Mouse (Mus musculus) limb, embryonic 15.5 days (tissue): ENCODE results near the gene S100a4. TPM values are rescaled to one million over a fixed set of nuclear protein-coding genes. Genes with fewer than 3 reads are reported as not detected.

Source experiments
- ATAC-seq: fragments of 200-750 bp; cut with Nextera tagmentation; 2 replicates; pipeline ENCODE4 v1.8.0; 2017; ENCODE audit warnings: low read depth, moderate TSS enrichment; ENCODE audit not compliant: insufficient number of reproducible peaks, low FRiP score, low TSS enrichment
- H3K27ac ChIP-seq: fragments of 300-500 bp; sonication (generic); 2 replicates; pipeline ENCODE4 v1.5.1; 2015; ENCODE audit warnings: moderate library complexity, mild to moderate bottlenecking, inconsistent platforms
- H3K27me3 ChIP-seq: fragments of 300-500 bp; sonication (generic); 2 replicates; pipeline ENCODE4 v1.6.1; 2015; ENCODE audit warnings: inconsistent platforms
- H3K36me3 ChIP-seq: fragments of 300-500 bp; sonication (generic); 2 replicates; pipeline ENCODE4 v1.6.1; 2015; ENCODE audit warnings: inconsistent platforms
- H3K4me1 ChIP-seq: fragments of 300-500 bp; sonication (generic); 2 replicates; pipeline ENCODE4 v1.6.1; 2015; ENCODE audit warnings: inconsistent platforms
- H3K4me2 ChIP-seq: fragments of 300-500 bp; sonication (generic); 2 replicates; pipeline ENCODE4 v1.6.1; 2015; ENCODE audit warnings: mild to moderate bottlenecking, inconsistent platforms
- H3K4me3 ChIP-seq: fragments of 300-500 bp; sonication (generic); 2 replicates; pipeline ENCODE4 v1.5.1; 2015; ENCODE audit warnings: mild to moderate bottlenecking, inconsistent platforms
- H3K9ac ChIP-seq: fragments of 300-500 bp; sonication (generic); 2 replicates; pipeline ENCODE4 v1.6.1; 2015; ENCODE audit warnings: inconsistent platforms
- H3K9me3 ChIP-seq: fragments of 300-500 bp; sonication (generic); 2 replicates; pipeline ENCODE4 v1.6.1; 2016; ENCODE audit warnings: inconsistent platforms
- WGBS: fragments of 180-500 bp; shearing (Covaris S2); methylation state at CpG from one replicate; pipeline ENCODE4 v1.1.7; 2015; 5-methylcytosine and 5-hydroxymethylcytosine counted together
- polyA plus RNA-seq: library from polyadenylated mRNA; unstranded; fragments of >200 nt; fragmentation: Nextera tagmentation; extraction: Ambion mirVana; gene quantifications from 2 replicates; pipeline ENCODE4 v1.2.1, GENCODE M21; 2015

S100a4 gene
- polyA plus RNA-seq = 21.0 and 29.6 TPM in 2 replicates

- H3K9me3 ChIP-seq = no peaks in the 10 kb centered on the region
- 22% methylated on average over 3 of the region's 3 CpGs for WGBS
- H3K9ac ChIP-seq = no peak within 1 kb of the TSS
- no peaks in the 10 kb centered on the region for H3K36me3 ChIP-seq
- H3K27me3 ChIP-seq = no peaks in the 10 kb centered on the region
- no peak within 1 kb of the TSS for H3K4me2 ChIP-seq
- H3K4me3 ChIP-seq = no peak within 1 kb of the TSS
- peaks cover 60% of the 10 kb centered on the region for H3K4me1 ChIP-seq
- peak; percentile 54; the same call in 1 of the 2 replicates for ATAC-seq
- peak within 1 kb of the TSS; percentile 91 for H3K27ac ChIP-seq
Measured at GRCm38 (mm10) chr3:90603623-90604022, at the start of gene S100a4. S100a4 (plus strand) TSS chr3:90603771.

- 0 out of 2 replicates have a peak overlapping the region, but pooled peaks have one; percentile 43 for H3K27ac ChIP-seq
- no peak for ATAC-seq
- 51% methylated on average over 5 of the region's 5 CpGs for WGBS
Measured at GRCm38 (mm10) chr3:90555954-90556353, 47.6 kb upstream of the S100a4 start.

GRCm38 (mm10) chr3:90560008-90560628, 43.5 kb upstream of the S100a4 start, which contains the start of gene S100a3:
S100a3 (plus strand) TSS chr3:90560578.
- WGBS = 63% methylated on average over 6 of the region's 6 CpGs
- no peak for ATAC-seq
- H3K9me3 ChIP-seq = no peaks in the 10 kb centered on the region
- no peak within 1 kb of the TSS for H3K4me2 ChIP-seq
- H3K9ac ChIP-seq = no peak within 1 kb of the TSS
- H3K27me3 ChIP-seq = no peaks in the 10 kb centered on the region
- no peaks in the 10 kb centered on the region for H3K36me3 ChIP-seq
- H3K4me3 ChIP-seq = no peak within 1 kb of the TSS
- H3K4me1 ChIP-seq = peaks cover 7% of the 10 kb centered on the region; the same call in 1 of the 2 replicates
- H3K27ac ChIP-seq = peak within 1 kb of the TSS; percentile 8; the same call in 1 of the 2 replicates

More at GRCm38 (mm10) chr3:90555954-90556353, 47.6 kb upstream of the S100a4 start:
- Histone ChIP-seq H3K9ac (no peak overlapping the region), H3K4me1 (peaks cover 7% of the 10 kb centered on the region; the same call in 1 of the 2 replicates), H3K9me3 (no peaks in the 10 kb centered on the region), H3K4me3 (no peak overlapping the region), H3K4me2 (no peak overlapping the region), H3K36me3 (no peaks in the 10 kb centered on the region), H3K27me3 (no peaks in the 10 kb centered on the region)

GRCm38 (mm10) chr3:90574691-90575090, 28.9 kb upstream of the S100a4 start:
- Histone ChIP-seq H3K4me3 (no peak overlapping the region), H3K27me3 (no peaks in the 10 kb centered on the region), H3K36me3 (no peaks in the 10 kb centered on the region), H3K4me1 (peaks cover 6% of the 10 kb centered on the region), H3K9ac (no peak overlapping the region), H3K9me3 (no peaks in the 10 kb centered on the region), H3K27ac (no peak overlapping the region), H3K4me2 (no peak overlapping the region)
- no peak for ATAC-seq
- WGBS = 79% methylated on average over 5 of the region's 5 CpGs

- H3K9ac ChIP-seq = no peak overlapping the region
- H3K27me3 ChIP-seq = no peaks in the 10 kb centered on the region
- no peaks in the 10 kb centered on the region for H3K9me3 ChIP-seq
- ATAC-seq = no peak
- peaks cover 10% of the 10 kb centered on the region for H3K4me1 ChIP-seq
- H3K27ac ChIP-seq = no peak overlapping the region
- H3K4me3 ChIP-seq = no peak overlapping the region
- 77% methylated on average over 3 of the region's 3 CpGs for WGBS
- no peak overlapping the region for H3K4me2 ChIP-seq
- H3K36me3 ChIP-seq = no peaks in the 10 kb centered on the region
Measured at GRCm38 (mm10) chr3:90575320-90575719, 28.3 kb upstream of the S100a4 start.

- no peak overlapping the region for H3K4me2 ChIP-seq
- 58% methylated on average over 10 of the region's 10 CpGs for WGBS
- no peak for ATAC-seq
- H3K36me3 ChIP-seq = no peaks in the 10 kb centered on the region
- no peak overlapping the region for H3K9ac ChIP-seq
- no peak overlapping the region for H3K4me3 ChIP-seq
- no peaks in the 10 kb centered on the region for H3K27me3 ChIP-seq
- H3K9me3 ChIP-seq = no peaks in the 10 kb centered on the region
- peaks cover 11% of the 10 kb centered on the region for H3K4me1 ChIP-seq
- no peak overlapping the region for H3K27ac ChIP-seq
Measured at GRCm38 (mm10) chr3:90576351-90577001, 27.1 kb upstream of the S100a4 start.

GRCm38 (mm10) chr3:90579433-90579832, 24.1 kb upstream of the S100a4 start:
- Histone ChIP-seq H3K36me3 (no peaks in the 10 kb centered on the region), H3K4me2 (no peak overlapping the region), H3K27ac (peak overlapping the region; percentile 55), H3K9ac (no peak overlapping the region), H3K27me3 (no peaks in the 10 kb centered on the region), H3K9me3 (no peaks in the 10 kb centered on the region), H3K4me3 (no peak overlapping the region), H3K4me1 (peaks cover 17% of the 10 kb centered on the region)
- peak; percentile 62; the same call in 1 of the 2 replicates for ATAC-seq
- 30% methylated on average over 7 of the region's 7 CpGs for WGBS

GRCm38 (mm10) chr3:90581141-90581540, 22.4 kb upstream of the S100a4 start:
- H3K9me3 ChIP-seq = no peaks in the 10 kb centered on the region
- 91% methylated on average over 5 of the region's 5 CpGs for WGBS
- no peak overlapping the region for H3K4me2 ChIP-seq
- no peaks in the 10 kb centered on the region for H3K27me3 ChIP-seq
- no peak overlapping the region for H3K27ac ChIP-seq
- no peak for ATAC-seq
- no peaks in the 10 kb centered on the region for H3K36me3 ChIP-seq
- peaks cover 25% of the 10 kb centered on the region for H3K4me1 ChIP-seq
- H3K4me3 ChIP-seq = no peak overlapping the region
- no peak overlapping the region for H3K9ac ChIP-seq

GRCm38 (mm10) chr3:90582156-90582555, 21.4 kb upstream of the S100a4 start:
- Histone ChIP-seq H3K27me3 (no peaks in the 10 kb centered on the region), H3K4me2 (no peak overlapping the region), H3K27ac (no peak overlapping the region), H3K9me3 (no peaks in the 10 kb centered on the region), H3K4me1 (peaks cover 34% of the 10 kb centered on the region), H3K4me3 (no peak overlapping the region), H3K9ac (no peak overlapping the region), H3K36me3 (no peaks in the 10 kb centered on the region)
- ATAC-seq = no peak
- 98% methylated on average over 1 of the region's 1 CpGs for WGBS

- Histone ChIP-seq H3K4me1 (peaks cover 38% of the 10 kb centered on the region), H3K36me3 (no peaks in the 10 kb centered on the region), H3K4me3 (no peak overlapping the region), H3K27me3 (no peaks in the 10 kb centered on the region), H3K27ac (no peak overlapping the region), H3K9ac (no peak overlapping the region), H3K4me2 (no peak overlapping the region), H3K9me3 (no peaks in the 10 kb centered on the region)
- WGBS = 78% methylated on average over 4 of the region's 4 CpGs
- no peak for ATAC-seq
Measured at GRCm38 (mm10) chr3:90582556-90582955, 21.0 kb upstream of the S100a4 start.

GRCm38 (mm10) chr3:90583893-90584292, 19.7 kb upstream of the S100a4 start:
- no peak overlapping the region for H3K4me3 ChIP-seq
- no peaks in the 10 kb centered on the region for H3K36me3 ChIP-seq
- no peak overlapping the region for H3K9ac ChIP-seq
- H3K27ac ChIP-seq = no peak overlapping the region
- no peaks in the 10 kb centered on the region for H3K9me3 ChIP-seq
- no peaks in the 10 kb centered on the region for H3K27me3 ChIP-seq
- no peak overlapping the region for H3K4me2 ChIP-seq
- WGBS = 37% methylated on average over 3 of the region's 3 CpGs
- ATAC-seq = no peak
- H3K4me1 ChIP-seq = peaks cover 42% of the 10 kb centered on the region

GRCm38 (mm10) chr3:90585595-90585994, 18.0 kb upstream of the S100a4 start:
- no peaks in the 10 kb centered on the region for H3K36me3 ChIP-seq
- H3K27ac ChIP-seq = peak overlapping the region; percentile 71
- ATAC-seq = peak; percentile 41; the same call in 1 of the 2 replicates
- H3K4me3 ChIP-seq = no peak overlapping the region
- H3K4me2 ChIP-seq = no peak overlapping the region
- no peaks in the 10 kb centered on the region for H3K27me3 ChIP-seq
- peaks cover 31% of the 10 kb centered on the region for H3K4me1 ChIP-seq
- no peaks in the 10 kb centered on the region for H3K9me3 ChIP-seq
- WGBS = 30% methylated on average over 5 of the region's 5 CpGs
- H3K9ac ChIP-seq = no peak overlapping the region
